Mouse (Mus musculus) hindbrain, embryonic 14.5 days (tissue): Measurements from ENCODE around the gene Adamtsl4. TPM values are rescaled to one million over a fixed set of nuclear protein-coding genes. Genes with fewer than 3 reads are reported as not detected.

Source experiments
- ATAC-seq: fragments of 200-750 bp; cut with Nextera tagmentation; 2 replicates; pipeline ENCODE4 v1.8.0; 2017; ENCODE audit warnings: moderate number of reproducible peaks, mild to moderate bottlenecking, moderate TSS enrichment, moderate library complexity; ENCODE audit not compliant: low FRiP score
- DNase-seq: peaks from one replicate; pipeline ENCODE4 v3.0.0-alpha.2; 2015; ENCODE audit warnings: low spot score
- H3K27ac ChIP-seq: fragments of 300-500 bp; sonication (generic); 2 replicates; pipeline ENCODE4 v1.5.1; 2014; ENCODE audit warnings: mild to moderate bottlenecking, moderate library complexity
- H3K27me3 ChIP-seq: fragments of 300-500 bp; sonication (generic); 2 replicates; pipeline ENCODE4 v1.6.1; 2014; ENCODE audit warnings: mild to moderate bottlenecking, low read length, mixed read lengths; ENCODE audit not compliant: control insufficient read depth, insufficient read depth
- H3K36me3 ChIP-seq: fragments of 300-500 bp; sonication (generic); replicated peaks from 2 replicates; pipeline ENCODE4 v1.6.1; 2014; ENCODE audit not compliant: control insufficient read depth, insufficient read depth
- H3K4me1 ChIP-seq: fragments of 300-500 bp; sonication (generic); replicated peaks from 2 replicates; pipeline ENCODE4 v1.6.1; 2014; ENCODE audit warnings: antibody characterized with exemption, low read length, mixed read lengths; ENCODE audit not compliant: control insufficient read depth, insufficient read depth
- H3K4me2 ChIP-seq: fragments of 300-500 bp; sonication (generic); replicated peaks from 2 replicates; pipeline ENCODE4 v1.6.1; 2014; ENCODE audit warnings: mild to moderate bottlenecking, moderate library complexity
- H3K4me3 ChIP-seq: fragments of 300-500 bp; sonication (generic); replicated peaks from 2 replicates; pipeline ENCODE4 v1.5.1; 2014; ENCODE audit warnings: mild to moderate bottlenecking, low read length
- H3K9ac ChIP-seq: fragments of 300-500 bp; sonication (generic); 2 replicates; pipeline ENCODE4 v1.6.1; 2014
- H3K9me3 ChIP-seq: fragments of 300-500 bp; sonication (generic); 2 replicates; pipeline ENCODE4 v1.6.1; 2016; ENCODE audit warnings: low read length; ENCODE audit not compliant: control insufficient read depth
- WGBS: fragments of 180-500 bp; shearing (Covaris S2); extraction: QIAGEN DNeasy Blood & Tissue Kit; methylation state at CpG from one replicate; pipeline ENCODE4 v1.1.7; 2014; 5-methylcytosine and 5-hydroxymethylcytosine counted together
- microRNA-seq: library from miRNA; unstranded; fragments of <30 nt; microRNA quantifications from one replicate; pipeline ENCODE4, GENCODE M21; 2016
- polyA plus RNA-seq: library from polyadenylated mRNA; unstranded; fragments of >200 nt; fragmentation: Nextera tagmentation; extraction: Ambion mirVana; gene quantifications from 2 replicates; pipeline ENCODE4 v1.2.1, GENCODE M21; 2014

Gene Adamtsl4
- polyA plus RNA-seq, 1 experiment from 2014 or later: 0.35 TPM

GRCm38 (mm10) chr3:95636072-95636471 is 51.6 kb downstream of the Adamtsl4 start:
- H3K4me2 ChIP-seq: no peak overlapping the region
- ATAC-seq: no peak
- no peak overlapping the region for H3K27ac ChIP-seq
- H3K36me3 ChIP-seq: peaks cover 74% of the 10 kb centered on the region
- no peak overlapping the region for H3K9ac ChIP-seq
- no peaks in the 10 kb centered on the region for H3K4me1 ChIP-seq
- DNase-seq: no peak
- WGBS: 86% methylated on average over 4 of the region's 4 CpGs
- no peak overlapping the region for H3K4me3 ChIP-seq
- no peaks in the 10 kb centered on the region for H3K27me3 ChIP-seq
- H3K9me3 ChIP-seq: no peaks in the 10 kb centered on the region

- 81% methylated on average over 4 of the region's 4 CpGs for WGBS
Measured at GRCm38 (mm10) chr3:95635636-95636035, 52.1 kb downstream of the Adamtsl4 start.

GRCm38 (mm10) chr3:95632648-95633588 is 54.8 kb downstream of the Adamtsl4 start:
- no peak for ATAC-seq
- Histone ChIP-seq H3K4me2 (no peak overlapping the region), H3K36me3 (peaks cover 96% of the 10 kb centered on the region), H3K27ac (no peak overlapping the region), H3K4me1 (no peaks in the 10 kb centered on the region), H3K27me3 (no peaks in the 10 kb centered on the region), H3K9ac (no peak overlapping the region), H3K9me3 (no peaks in the 10 kb centered on the region), H3K4me3 (no peak overlapping the region)
- 80% methylated on average over 12 of the region's 12 CpGs for WGBS
- DNase-seq: peak; percentile 49

More at GRCm38 (mm10) chr3:95635636-95636035, 52.1 kb downstream of the Adamtsl4 start:
- peaks cover 78% of the 10 kb centered on the region for H3K36me3 ChIP-seq
- no peak overlapping the region for H3K4me3 ChIP-seq
- H3K4me1 ChIP-seq: no peaks in the 10 kb centered on the region
- H3K27ac ChIP-seq: no peak overlapping the region
- no peaks in the 10 kb centered on the region for H3K9me3 ChIP-seq
- ATAC-seq (no peak), DNase-seq (no peak)
- H3K27me3 ChIP-seq: no peaks in the 10 kb centered on the region
- H3K4me2 ChIP-seq: no peak overlapping the region
- no peak overlapping the region for H3K9ac ChIP-seq

- no peak overlapping the region for H3K4me3 ChIP-seq
- H3K27me3 ChIP-seq: no peaks in the 10 kb centered on the region
- WGBS: 76% methylated on average over 6 of the region's 6 CpGs
- H3K4me1 ChIP-seq: peaks cover 5% of the 10 kb centered on the region
- H3K9ac ChIP-seq: no peak overlapping the region
- no peaks in the 10 kb centered on the region for H3K9me3 ChIP-seq
- H3K4me2 ChIP-seq: no peak overlapping the region
- H3K36me3 ChIP-seq: peaks cover 97% of the 10 kb centered on the region
- ATAC-seq (no peak), DNase-seq (no peak)
- H3K27ac ChIP-seq: no peak overlapping the region
Measured at GRCm38 (mm10) chr3:95631304-95631703, 56.4 kb downstream of the Adamtsl4 start.

- H3K4me3 ChIP-seq: no peak overlapping the region
- no peak overlapping the region for H3K4me2 ChIP-seq
- no peak overlapping the region for H3K9ac ChIP-seq
- no peaks in the 10 kb centered on the region for H3K27me3 ChIP-seq
- no peak overlapping the region for H3K27ac ChIP-seq
- no peak for DNase-seq
- WGBS: 88% methylated on average over 3 of the region's 3 CpGs
- peaks cover 10% of the 10 kb centered on the region for H3K4me1 ChIP-seq
- no peaks in the 10 kb centered on the region for H3K9me3 ChIP-seq
- ATAC-seq: no peak
- peaks cover 94% of the 10 kb centered on the region for H3K36me3 ChIP-seq
Measured at GRCm38 (mm10) chr3:95630856-95631255, 56.9 kb downstream of the Adamtsl4 start.

GRCm38 (mm10) chr3:95629755-95630154 is 58.0 kb downstream of the Adamtsl4 start:
- Histone ChIP-seq H3K9ac (no peak overlapping the region), H3K4me2 (no peak overlapping the region), H3K27me3 (no peaks in the 10 kb centered on the region), H3K9me3 (no peaks in the 10 kb centered on the region), H3K27ac (no peak overlapping the region), H3K36me3 (peaks cover 84% of the 10 kb centered on the region), H3K4me3 (no peak overlapping the region), H3K4me1 (peaks cover 13% of the 10 kb centered on the region)
- DNase-seq (no peak), ATAC-seq (no peak)
- 82% methylated on average over 4 of the region's 4 CpGs for WGBS

GRCm38 (mm10) chr3:95627763-95628162 is 60.0 kb downstream of the Adamtsl4 start:
- Histone ChIP-seq H3K27me3 (no peaks in the 10 kb centered on the region), H3K4me2 (no peak overlapping the region), H3K4me3 (no peak overlapping the region), H3K4me1 (peaks cover 13% of the 10 kb centered on the region), H3K36me3 (peaks cover 64% of the 10 kb centered on the region), H3K9me3 (no peaks in the 10 kb centered on the region), H3K9ac (no peak overlapping the region), H3K27ac (no peak overlapping the region)
- DNase-seq (no peak), ATAC-seq (no peak)
- WGBS: 92% methylated on average over 5 of the region's 5 CpGs

Small RNAs within 50 kb of the gene (microRNA-seq; reads per million reads assigned to microRNA genes)
- gene Mir7014: not detected

Other genes starting within 250 kb of the Adamtsl4 start
- gene Ctsk, start 188.7 kb downstream of the Adamtsl4 start, polyA plus RNA-seq: 9.1 and 11.5 TPM in 2 replicates
- 16.3 and 17.7 TPM in 2 replicates for gene Ctss, start 161.1 kb downstream of the Adamtsl4 start, polyA plus RNA-seq
- not detected in 2 replicates for gene Hormad1, start 128.2 kb downstream of the Adamtsl4 start, polyA plus RNA-seq
- 30.9 and 34.6 TPM in 2 replicates for gene Golph3l, start 99.0 kb downstream of the Adamtsl4 start, polyA plus RNA-seq
- 95.1 and 102 TPM in 2 replicates for gene Ensa, start 62.9 kb downstream of the Adamtsl4 start, polyA plus RNA-seq
- 60.3 and 72.3 TPM in 2 replicates for gene Mcl1, start 29.1 kb downstream of the Adamtsl4 start, polyA plus RNA-seq
- 11.1 and 12.5 TPM in 2 replicates for gene Ecm1, start 51.7 kb upstream of the Adamtsl4 start, polyA plus RNA-seq
- gene Tars2, start 72.3 kb upstream of the Adamtsl4 start, polyA plus RNA-seq: 43.2 and 49.0 TPM in 2 replicates
- gene Rprd2, start 130.9 kb upstream of the Adamtsl4 start, polyA plus RNA-seq: 20.8 and 21.2 TPM in 2 replicates
- gene Prpf3, start 168.0 kb upstream of the Adamtsl4 start, polyA plus RNA-seq: 33.5 and 35.7 TPM in 2 replicates
- gene Mrps21, start 183.6 kb upstream of the Adamtsl4 start, polyA plus RNA-seq: 254 and 293 TPM in 2 replicates
- gene Ciart, start 194.3 kb upstream of the Adamtsl4 start, polyA plus RNA-seq: 2.4 and 2.7 TPM in 2 replicates
- 16.1 and 26.2 TPM in 2 replicates for gene BC028528, start 204.1 kb upstream of the Adamtsl4 start, polyA plus RNA-seq
- gene Aph1a, start 206.1 kb upstream of the Adamtsl4 start, polyA plus RNA-seq: 34.9 and 38.6 TPM in 2 replicates
- 12.1 and 13.0 TPM in 2 replicates for gene Car14, start 216.8 kb upstream of the Adamtsl4 start, polyA plus RNA-seq
- gene Anp32e, start 241.3 kb upstream of the Adamtsl4 start, polyA plus RNA-seq: 37.1 and 37.5 TPM in 2 replicates